Mouse (Mus musculus) retina, adult 2 months (tissue): ENCODE data around the gene Nup133.

Source experiments
- DNase-seq: peaks from one replicate; pipeline ENCODE4 v3.0.0-alpha.2; 2012; ENCODE audit warnings: low read depth, low spot score

The Nup133 gene

GRCm38 (mm10) chr8:123953686-123954085, 4.6 kb upstream of the Nup133 start:
- DNase-seq = no peak

- peak; percentile 44 for DNase-seq
Observed at GRCm38 (mm10) chr8:123950077-123950802, 1.2 kb upstream of the Nup133 start.

- no peak for DNase-seq
Observed at GRCm38 (mm10) chr8:123949686-123949986, 571 bp upstream of the Nup133 start.

- no peak for DNase-seq
Observed at GRCm38 (mm10) chr8:123929026-123929425, 20.0 kb downstream of the Nup133 start.

- DNase-seq = no peak
Observed at GRCm38 (mm10) chr8:123925671-123926070, 23.4 kb downstream of the Nup133 start.

- peak; percentile 67 for DNase-seq
Observed at GRCm38 (mm10) chr8:123924719-123925118, 24.3 kb downstream of the Nup133 start.

- DNase-seq = no peak
Observed at GRCm38 (mm10) chr8:123914635-123915034, 34.4 kb downstream of the Nup133 start.

- DNase-seq = no peak
Observed at GRCm38 (mm10) chr8:123912265-123912664, 36.8 kb downstream of the Nup133 start.

- no peak for DNase-seq
Observed at GRCm38 (mm10) chr8:123907604-123908003, 41.5 kb downstream of the Nup133 start.

- DNase-seq = no peak
Observed at GRCm38 (mm10) chr8:123902653-123903052, 46.4 kb downstream of the Nup133 start.

- no peak for DNase-seq
Observed at GRCm38 (mm10) chr8:123899366-123899765, 49.7 kb downstream of the Nup133 start.

GRCm38 (mm10) chr8:123898576-123898975, 50.5 kb downstream of the Nup133 start:
- no peak for DNase-seq

GRCm38 (mm10) chr8:123896774-123897173, 52.3 kb downstream of the Nup133 start:
- no peak for DNase-seq

- DNase-seq = no peak
Observed at GRCm38 (mm10) chr8:123896366-123896761, 52.7 kb downstream of the Nup133 start.

GRCm38 (mm10) chr8:123895680-123896365, 53.2 kb downstream of the Nup133 start:
- no peak for DNase-seq

GRCm38 (mm10) chr8:123895230-123895629, 53.8 kb downstream of the Nup133 start:
- DNase-seq = no peak

- DNase-seq = no peak
Observed at GRCm38 (mm10) chr8:123894502-123895097, 54.5 kb downstream of the Nup133 start, which contains the start of gene Acta1. Gene Acta1 (minus strand): TSS chr8:123894751.

GRCm38 (mm10) chr8:123893413-123893812, 55.7 kb downstream of the Nup133 start:
- no peak for DNase-seq

- DNase-seq = no peak
Observed at GRCm38 (mm10) chr8:123892586-123893155, 56.4 kb downstream of the Nup133 start.

- no peak for DNase-seq
Observed at GRCm38 (mm10) chr8:123891883-123892585, 57.0 kb downstream of the Nup133 start.

GRCm38 (mm10) chr8:123891271-123891670, 57.8 kb downstream of the Nup133 start:
- DNase-seq = no peak

GRCm38 (mm10) chr8:123889797-123890196, 59.3 kb downstream of the Nup133 start:
- DNase-seq = no peak
